Mouse (Mus musculus) ovary, postnatal 14 days (tissue): ENCODE results near the gene Cd52.
A peak's percentile ranks its signal among the peaks of the same experiment; 100 is the strongest.

Source experiments
- DNase-seq: peaks from one replicate; pipeline ENCODE4 v3.0.0; 2022; ENCODE audit warnings: low spot score

Gene Cd52

GRCm38 (mm10) chr4:134090521-134091224 lies 4.2 kb downstream of the Cd52 start:
- no peak for DNase-seq

GRCm38 (mm10) chr4:134089029-134089428 lies 5.9 kb downstream of the Cd52 start:
- no peak for DNase-seq

- peak; percentile 30 for DNase-seq
Observed at GRCm38 (mm10) chr4:134087412-134087811, 7.5 kb downstream of the Cd52 start.

- DNase-seq = no peak
Observed at GRCm38 (mm10) chr4:134084999-134085398, 9.9 kb downstream of the Cd52 start.

GRCm38 (mm10) chr4:134082460-134082859 lies 12.4 kb downstream of the Cd52 start:
- no peak for DNase-seq

GRCm38 (mm10) chr4:134081730-134082386 lies 13.0 kb downstream of the Cd52 start:
- DNase-seq = peak; percentile 49

- DNase-seq = no peak
Observed at GRCm38 (mm10) chr4:134080674-134081073, 14.2 kb downstream of the Cd52 start.

GRCm38 (mm10) chr4:134078694-134079093 lies 16.2 kb downstream of the Cd52 start:
- peak; percentile 38 for DNase-seq

- DNase-seq = no peak
Observed at GRCm38 (mm10) chr4:134068793-134069580, 25.9 kb downstream of the Cd52 start.

- no peak for DNase-seq
Observed at GRCm38 (mm10) chr4:134067833-134068544, 26.9 kb downstream of the Cd52 start.

GRCm38 (mm10) chr4:134067383-134067782 lies 27.5 kb downstream of the Cd52 start:
- no peak for DNase-seq

- DNase-seq = no peak
Observed at GRCm38 (mm10) chr4:134065431-134066004, 29.4 kb downstream of the Cd52 start.

- DNase-seq = no peak
Observed at GRCm38 (mm10) chr4:134062561-134062960, 32.3 kb downstream of the Cd52 start.

GRCm38 (mm10) chr4:134061944-134062446 lies 32.9 kb downstream of the Cd52 start:
- DNase-seq = no peak

GRCm38 (mm10) chr4:134061166-134061830 lies 33.6 kb downstream of the Cd52 start:
- no peak for DNase-seq

- DNase-seq = no peak
Observed at GRCm38 (mm10) chr4:134060135-134060865, 34.6 kb downstream of the Cd52 start, which contains the start of gene Crybg2. Gene Crybg2, plus strand, starts transcription at chr4:134060815.

- no peak for DNase-seq
Observed at GRCm38 (mm10) chr4:134058908-134059307, 36.0 kb downstream of the Cd52 start.

- DNase-seq = no peak
Observed at GRCm38 (mm10) chr4:134058166-134058715, 36.6 kb downstream of the Cd52 start.

- no peak for DNase-seq
Observed at GRCm38 (mm10) chr4:134053538-134053937, 41.3 kb downstream of the Cd52 start, which contains the start of gene Zfp683. Gene Zfp683, plus strand, starts transcription at chr4:134053838.

- no peak for DNase-seq
Observed at GRCm38 (mm10) chr4:134052560-134052959, 42.3 kb downstream of the Cd52 start.
